11 mouse cellular contexts compared by ENCODE assay signal in the genomic region with DNA sequence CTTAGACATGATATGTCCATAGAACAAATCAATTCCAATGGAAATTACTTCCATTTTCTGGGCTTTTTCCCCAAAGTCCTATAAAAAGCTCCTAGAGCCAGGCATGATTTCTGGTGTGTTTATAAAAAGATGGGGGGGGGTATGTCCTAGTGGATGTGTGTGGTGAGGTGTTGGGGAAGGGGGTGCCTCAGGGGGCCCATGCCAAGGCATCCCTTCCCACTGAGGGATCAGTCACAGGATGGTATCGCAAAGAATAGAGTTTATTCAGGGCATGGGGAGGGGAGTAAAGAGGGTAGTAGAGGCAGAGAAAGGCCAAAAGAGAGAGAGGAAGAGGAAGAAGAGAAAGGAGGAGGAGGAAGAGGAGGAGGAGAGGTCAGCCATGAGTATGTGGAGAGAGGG. TPM values are rescaled to one million over a fixed set of nuclear protein-coding genes. Genes with fewer than 3 reads are reported as not detected.
DNase-seq lines count a peak whose midpoint lies in the region; ATAC-seq and TF ChIP-seq lines count a peak whose summit lies in the region.
"Had no signal": no experiment of that assay in that cellular context is flagged by ENCODE, and none has a peak within 500 bp of the region (broad histone marks: within the 10 kb centered on the region; RNA-seq: fewer than 3 reads in every experiment).

No protein-coding gene starts in this region.

- dilution Hi-C loops in CH12.LX (cut with MboI; ENCODE audit: extremely low pct_ligation_motif_present, extremely low pct_unique_long_range_greater_than_20kb, low sequenced_read_pairs), result no loop called here

- H3K27me3 ChIP-seq in intestine, embryonic 16.5 days (replicated peaks; ENCODE audit: control insufficient read depth, insufficient read depth, low read length), result no peaks in the 10 kb centered on the region
- H3K27me3 ChIP-seq in intestine, postnatal 0 days (replicated peaks; ENCODE audit: control insufficient read depth, insufficient read depth, low read length), result no peaks in the 10 kb centered on the region; the same call in 1 of the 2 replicates
- H3K27me3 ChIP-seq in CH12.LX (replicated peaks), result peaks cover 3% of the 10 kb centered on the region
- peaks cover 7% of the 10 kb centered on the region; the same call in 1 of the 2 replicates for H3K27me3 ChIP-seq in hindbrain, embryonic 10.5 days (ENCODE audit: insufficient read depth, poor library complexity, severe bottlenecking)
- no peaks in the 10 kb centered on the region for H3K27me3 ChIP-seq in limb, embryonic 12.5 days
- H3K27me3 ChIP-seq: limb, embryonic 15.5 days; neural tube, embryonic 13.5 days had no signal

- WGBS in intestine, embryonic 16.5 days, result 82% methylated on average over 1 of the region's 1 CpGs
- 71% methylated on average over 1 of the region's 1 CpGs for WGBS in intestine, postnatal 0 days
- 53% methylated on average over 1 of the region's 1 CpGs for WGBS in hindbrain, embryonic 10.5 days
- WGBS in limb, embryonic 12.5 days, result 80% methylated on average over 1 of the region's 1 CpGs

- no peak for TF ChIP-seq EP300 in CH12.LX (IDR thresholded peaks at IDR 0.05; ENCODE audit: low read length)

- TF ChIP-seq POLR2A in CH12.LX (IDR thresholded peaks at IDR 0.05; ENCODE audit: low read depth, low read length), result no peak

- in situ Hi-C loops in CH12.LX (cut with MboI; ENCODE audit: low pct_ligation_motif_present, low pct_unique_long_range_greater_than_20kb, low sequenced_read_pairs), result loop anchor here (25.0 kb wide), 1 partner anchor 331 kb away; a partner anchor contains a TSS

- no peak overlapping the region for H3K4me2 ChIP-seq in intestine, embryonic 16.5 days (ENCODE audit: low read depth, low read length)
- H3K4me2 ChIP-seq in intestine, postnatal 0 days (replicated peaks; ENCODE audit: low read depth), result no peak overlapping the region
- peak overlapping the region; percentile 88 for H3K4me2 ChIP-seq in CH12.LX (ENCODE audit: insufficient read depth, low read depth, poor library complexity, severe bottlenecking)
- no peak overlapping the region for H3K4me2 ChIP-seq in limb, embryonic 12.5 days

- no peak overlapping the region for H3K27ac ChIP-seq in intestine, embryonic 16.5 days (ENCODE audit: low read length)
- no peak overlapping the region for H3K27ac ChIP-seq in intestine, postnatal 0 days (ENCODE audit: low read depth, low read length)
- no peak overlapping the region for H3K27ac ChIP-seq in CH12.LX (ENCODE audit: insufficient read depth, low read depth)
- H3K27ac ChIP-seq in hindbrain, embryonic 10.5 days, result 0 out of 2 replicates have a peak overlapping the region, but pooled peaks have one; percentile 40
- no peak overlapping the region for H3K27ac ChIP-seq in limb, embryonic 12.5 days
- H3K27ac ChIP-seq: heart, embryonic 10.5 days; left cerebral cortex, adult 2 months; limb, embryonic 15.5 days; neural tube, embryonic 13.5 days had no signal

- H3K4me3 ChIP-seq in intestine, embryonic 16.5 days (ENCODE audit: low read length), result no peak overlapping the region
- no peak overlapping the region for H3K4me3 ChIP-seq in intestine, postnatal 0 days (ENCODE audit: low read depth, low read length)
- H3K4me3 ChIP-seq in CH12.LX (replicated peaks in 1 of 3; ENCODE audit: low read depth in 2 of 3, low read length in 2 of 3, poor library complexity in 1 of 3), result peak overlapping the region in 1 of 3 experiments; percentile 1
- 0 out of 2 replicates have a peak overlapping the region, but pooled peaks have one; percentile 5 for H3K4me3 ChIP-seq in hindbrain, embryonic 10.5 days
- H3K4me3 ChIP-seq in limb, embryonic 12.5 days (replicated peaks), result no peak overlapping the region
- H3K4me3 ChIP-seq: left cerebral cortex, adult 2 months; neural tube, embryonic 13.5 days had no signal

- no peaks in the 10 kb centered on the region for H3K79me2 ChIP-seq in CH12.LX (replicated peaks; ENCODE audit: control insufficient read depth, extremely low read depth, insufficient read depth, poor library complexity, severe bottlenecking)

- no peaks in the 10 kb centered on the region for H3K36me3 ChIP-seq in intestine, embryonic 16.5 days (ENCODE audit: control insufficient read depth, insufficient read depth, low read length)
- H3K36me3 ChIP-seq in intestine, postnatal 0 days (ENCODE audit: control insufficient read depth, insufficient read depth), result no peaks in the 10 kb centered on the region
- H3K36me3 ChIP-seq in CH12.LX (replicated peaks in 1 of 2; ENCODE audit: control insufficient read depth in 1 of 2, insufficient read depth in 1 of 2, low read length in 1 of 2), result no peaks in the 10 kb centered on the region
- H3K36me3 ChIP-seq in hindbrain, embryonic 10.5 days, result no peaks in the 10 kb centered on the region
- no peaks in the 10 kb centered on the region for H3K36me3 ChIP-seq in limb, embryonic 12.5 days
- H3K36me3 ChIP-seq: heart, embryonic 10.5 days; limb, embryonic 15.5 days; neural tube, embryonic 13.5 days had no signal

- ATAC-seq in intestine, embryonic 16.5 days, result peak; percentile 16; the same call in 1 of the 2 replicates
- no peak for ATAC-seq in intestine, postnatal 0 days
- ATAC-seq in limb, embryonic 12.5 days (ENCODE audit: insufficient number of reproducible peaks, insufficient read depth, low FRiP score, low TSS enrichment, low read depth), result peak; percentile 57
- no peak for ATAC-seq in megakaryocyte, adult 5-6 weeks (ENCODE audit: poor library complexity, severe bottlenecking)

- no peak for DNase-seq in CH12.LX (ENCODE audit: extremely low read depth)
- no peak for DNase-seq in hindbrain, embryonic 10.5 days (ENCODE audit: low spot score)
- DNase-seq in heart, adult 9 months (ENCODE audit: low spot score in 2 of 2), result no peak

- H3K4me1 ChIP-seq in intestine, embryonic 16.5 days (ENCODE audit: control insufficient read depth, insufficient read depth, low read length), result peaks cover 4% of the 10 kb centered on the region
- H3K4me1 ChIP-seq in intestine, postnatal 0 days (replicated peaks; ENCODE audit: control insufficient read depth, insufficient read depth, low read length), result no peaks in the 10 kb centered on the region
- peaks cover 3 to 17% of the 10 kb centered on the region in 2 experiments for H3K4me1 ChIP-seq in CH12.LX (ENCODE audit: control insufficient read depth in 1 of 2, insufficient read depth in 2 of 2)
- peaks cover 20% of the 10 kb centered on the region for H3K4me1 ChIP-seq in hindbrain, embryonic 10.5 days (replicated peaks)
- H3K4me1 ChIP-seq in limb, embryonic 12.5 days (replicated peaks), result peaks cover 12% of the 10 kb centered on the region; the same call in 1 of the 2 replicates

- H3K9ac ChIP-seq in intestine, embryonic 16.5 days (ENCODE audit: low read depth, low read length), result no peak overlapping the region
- no peak overlapping the region for H3K9ac ChIP-seq in intestine, postnatal 0 days (ENCODE audit: low read depth, low read length)
- no peak overlapping the region for H3K9ac ChIP-seq in CH12.LX (ENCODE audit: insufficient read depth, low read depth)
- no peak overlapping the region for H3K9ac ChIP-seq in limb, embryonic 12.5 days (replicated peaks)
- H3K9ac ChIP-seq: limb, embryonic 15.5 days; neural tube, embryonic 13.5 days had no signal

- H3K9me3 ChIP-seq in intestine, embryonic 16.5 days (ENCODE audit: control insufficient read depth, low read length), result no peaks in the 10 kb centered on the region
- no peaks in the 10 kb centered on the region for H3K9me3 ChIP-seq in intestine, postnatal 0 days (ENCODE audit: control insufficient read depth)
- H3K9me3 ChIP-seq in CH12.LX (replicated peaks; ENCODE audit: low read length), result no peaks in the 10 kb centered on the region
- no peaks in the 10 kb centered on the region for H3K9me3 ChIP-seq in hindbrain, embryonic 10.5 days
- no peaks in the 10 kb centered on the region for H3K9me3 ChIP-seq in limb, embryonic 12.5 days
- H3K9me3 ChIP-seq: heart, embryonic 10.5 days; limb, embryonic 15.5 days; neural tube, embryonic 13.5 days had no signal

- TF ChIP-seq RAD21 in CH12.LX (IDR thresholded peaks at IDR 0.05; ENCODE audit: low read depth, low read length), result no peak

- TF ChIP-seq CTCF in intestine, postnatal 0 days (IDR thresholded peaks at IDR 0.05; ENCODE audit: low read depth), result no peak
- TF ChIP-seq CTCF in CH12.LX (conservative IDR thresholded peaks at IDR 0.05 in 1 of 2, IDR thresholded peaks at IDR 0.05 in 1 of 2; ENCODE audit: low read depth in 2 of 2, low read length in 2 of 2), result no peak

TF ChIP-seq in CH12.LX, 34 proteins besides CTCF, POLR2A, EP300 and RAD21:
- TF ChIP-seq ETS1 (conservative IDR thresholded peaks at IDR 0.05; ENCODE audit: low read depth, low read length), result no peak

RNA-seq across cellular contexts. Expression of a gene that starts 14.5 kb away (rescaled TPM):
- polyA plus RNA-seq in intestine, embryonic 16.5 days (2015; fragmentation: Nextera tagmentation; extraction: Ambion mirVana), result 4.1 and 4.7 TPM in 2 replicates
- polyA plus RNA-seq in intestine, postnatal 0 days (2015; fragmentation: Nextera tagmentation; extraction: Ambion mirVana), result 6.4 and 9.5 TPM in 2 replicates
- total RNA-seq in CH12.LX (2012; rRNA removed) (55.7 and 76.1 TPM in 2 replicates), CH12.LX (2014; rRNA removed) (61.8 and 65.1 TPM in 2 replicates)
- 57.8 and 68.9 TPM in 2 replicates for polyA plus RNA-seq in CH12.LX (2012; ENCODE audit: insufficient read length, low read depth)
- polyA plus RNA-seq in hindbrain, embryonic 10.5 days (2016; fragmentation: Nextera tagmentation; extraction: Ambion mirVana), result 1.8 and 2.2 TPM in 2 replicates
- 3.5 TPM in 2 replicates for polyA plus RNA-seq in limb, embryonic 12.5 days (2016; fragmentation: Nextera tagmentation; extraction: Ambion mirVana)
- total RNA-seq in megakaryocyte, adult 5-6 weeks (2015), result 50.7 and 58.2 TPM in 2 replicates
- 118 and 119 TPM in 2 replicates for total RNA-seq in megakaryocyte, adult 5-6 weeks (2017)

RNA-seq across cellular contexts. Expression of a gene that starts 37.8 kb away (rescaled TPM):
- polyA plus RNA-seq in intestine, embryonic 16.5 days (2015; fragmentation: Nextera tagmentation; extraction: Ambion mirVana), result 6.6 and 9.8 TPM in 2 replicates
- 8.4 and 9.6 TPM in 2 replicates for polyA plus RNA-seq in intestine, postnatal 0 days (2015; fragmentation: Nextera tagmentation; extraction: Ambion mirVana)
- total RNA-seq in CH12.LX (2012; rRNA removed), result 38.9 and 39.5 TPM in 2 replicates
- 23.1 and 24.9 TPM in 2 replicates for total RNA-seq in CH12.LX (2014; rRNA removed)
- polyA plus RNA-seq in CH12.LX (2012; ENCODE audit: insufficient read length, low read depth), result 21.2 and 26.2 TPM in 2 replicates
- 9.4 and 10.4 TPM in 2 replicates for polyA plus RNA-seq in hindbrain, embryonic 10.5 days (2016; fragmentation: Nextera tagmentation; extraction: Ambion mirVana)
- 13.0 and 13.6 TPM in 2 replicates for polyA plus RNA-seq in limb, embryonic 12.5 days (2016; fragmentation: Nextera tagmentation; extraction: Ambion mirVana)
- total RNA-seq in megakaryocyte, adult 5-6 weeks (2015), result 22.1 and 25.0 TPM in 2 replicates
- total RNA-seq in megakaryocyte, adult 5-6 weeks (2017), result 32.5 and 38.4 TPM in 2 replicates

Comparison
In these comparisons a context has a peak if more than half of its experiments do, and no peak if none do; other contexts are left out.
1. ATAC-seq: peak in intestine, embryonic 16.5 days (single experiment) and limb, embryonic 12.5 days (single experiment); none in intestine, postnatal 0 days (single experiment) and megakaryocyte, adult 5-6 weeks (single experiment).